Mouse (Mus musculus) lung, embryonic 15.5 days (tissue): Measurements from ENCODE around the gene Prkag3. TPM values are rescaled to one million over a fixed set of nuclear protein-coding genes. Genes with fewer than 3 reads are reported as not detected.

Experiments
- polyA plus RNA-seq: library from polyadenylated mRNA; unstranded; fragments of >200 nt; fragmentation: Nextera tagmentation; extraction: Ambion mirVana; gene quantifications from 2 replicates; pipeline ENCODE4 v1.2.1, GENCODE M21; 2015

Prkag3 gene
- polyA plus RNA-seq, 1 experiment from 2014 or later: 0.57 TPM

Other genes with a start within 250 kb of the Prkag3 start
- gene Cnot9, start 243.2 kb downstream of the Prkag3 start, polyA plus RNA-seq: 66.9 and 69.5 TPM in 2 replicates
- gene Plcd4, start 206.3 kb downstream of the Prkag3 start, polyA plus RNA-seq: 0.68 and 0.80 TPM in 2 replicates
- gene Usp37, start 204.9 kb downstream of the Prkag3 start, polyA plus RNA-seq: 30.9 and 31.0 TPM in 2 replicates
- gene Zfp142, start 161.0 kb downstream of the Prkag3 start, polyA plus RNA-seq: 6.5 and 6.9 TPM in 2 replicates
- 18.4 and 20.0 TPM in 2 replicates for gene Bcs1l, start 160.9 kb downstream of the Prkag3 start, polyA plus RNA-seq
- gene Rnf25, start 147.8 kb downstream of the Prkag3 start, polyA plus RNA-seq: 32.4 and 33.7 TPM in 2 replicates
- 7.8 and 8.9 TPM in 2 replicates for gene Stk36, start 147.8 kb downstream of the Prkag3 start, polyA plus RNA-seq
- gene Ttll4, start 87.5 kb downstream of the Prkag3 start, polyA plus RNA-seq: 15.9 and 16.5 TPM in 2 replicates
- 3.0 TPM in 2 replicates for gene Cyp27a1, start 35.6 kb downstream of the Prkag3 start, polyA plus RNA-seq
- gene Wnt6, start 22.7 kb upstream of the Prkag3 start, polyA plus RNA-seq: 1.2 TPM in 2 replicates
- gene Wnt10a, start 42.3 kb upstream of the Prkag3 start, polyA plus RNA-seq: 0.20 and 0.25 TPM in 2 replicates
- gene Cdk5r2, start 105.7 kb upstream of the Prkag3 start, polyA plus RNA-seq: not detected in 2 replicates
- gene Fev, start 136.2 kb upstream of the Prkag3 start, polyA plus RNA-seq: not detected in 2 replicates
- not detected in 2 replicates for gene Cryba2, start 143.9 kb upstream of the Prkag3 start, polyA plus RNA-seq
- 0.81 and 0.97 TPM in 2 replicates for gene Cfap65, start 186.4 kb upstream of the Prkag3 start, polyA plus RNA-seq
- 0.06 and 0.07 TPM in 2 replicates for gene Ihh, start 202.5 kb upstream of the Prkag3 start, polyA plus RNA-seq